Mouse (Mus musculus) intestine, postnatal 0 days (tissue): ENCODE measurements around the gene Mov10. TPM values are rescaled to one million over a fixed set of nuclear protein-coding genes. Genes with fewer than 3 reads are reported as not detected.
A peak's percentile ranks its signal among the peaks of the same experiment; 100 is the strongest.

ENCODE experiments used
- ATAC-seq: fragments of 200-750 bp; cut with Nextera tagmentation; 2 replicates; pipeline ENCODE4 v1.8.0; 2017; ENCODE audit warnings: mild to moderate bottlenecking, moderate TSS enrichment, moderate library complexity
- H3K27ac ChIP-seq: fragments of 300-500 bp; sonication (generic); 2 replicates; pipeline ENCODE4 v1.5.1; 2014; ENCODE audit warnings: mild to moderate bottlenecking, low read depth, low read length, moderate library complexity
- H3K27me3 ChIP-seq: fragments of 300-500 bp; sonication (generic); replicated peaks from 2 replicates; pipeline ENCODE4 v1.6.1; 2014; ENCODE audit warnings: low read length, mixed read lengths; ENCODE audit not compliant: control insufficient read depth, insufficient read depth
- H3K36me3 ChIP-seq: fragments of 300-500 bp; sonication (generic); 2 replicates; pipeline ENCODE4 v1.6.1; 2014; ENCODE audit warnings: mild to moderate bottlenecking, moderate library complexity; ENCODE audit not compliant: control insufficient read depth, insufficient read depth
- H3K4me1 ChIP-seq: fragments of 300-500 bp; sonication (generic); replicated peaks from 2 replicates; pipeline ENCODE4 v1.6.1; 2014; ENCODE audit warnings: antibody characterized with exemption, low read length, mixed read lengths; ENCODE audit not compliant: control insufficient read depth, insufficient read depth
- H3K4me2 ChIP-seq: fragments of 300-500 bp; sonication (generic); replicated peaks from 2 replicates; pipeline ENCODE4 v1.6.1; 2014; ENCODE audit warnings: low read depth, mild to moderate bottlenecking, moderate library complexity
- H3K4me3 ChIP-seq: fragments of 300-500 bp; sonication (generic); 2 replicates; pipeline ENCODE4 v1.5.1; 2014; ENCODE audit warnings: low read depth, low read length
- H3K9ac ChIP-seq: fragments of 300-500 bp; sonication (generic); 2 replicates; pipeline ENCODE4 v1.6.1; 2014; ENCODE audit warnings: mild to moderate bottlenecking, low read depth, low read length
- H3K9me3 ChIP-seq: fragments of 300-500 bp; sonication (generic); 2 replicates; pipeline ENCODE4 v1.6.1; 2016; ENCODE audit warnings: mixed run types; ENCODE audit not compliant: control insufficient read depth
- CTCF ChIP-seq: sonication (generic); IDR thresholded peaks from 2 replicates; pipeline ENCODE4 v1.5.1; 2016; ENCODE audit warnings: low read depth, mild to moderate bottlenecking, control low read depth, antibody characterized with exemption, moderate library complexity
- WGBS: fragments of 180-500 bp; shearing (Covaris S2); extraction: QIAGEN DNeasy Blood & Tissue Kit; methylation state at CpG from one replicate; pipeline ENCODE4 v1.1.7; 2014; 5-methylcytosine and 5-hydroxymethylcytosine counted together
- polyA plus RNA-seq: library from polyadenylated mRNA; unstranded; fragments of >200 nt; fragmentation: Nextera tagmentation; extraction: Ambion mirVana; gene quantifications from 2 replicates; pipeline ENCODE4 v1.2.1, GENCODE M21; 2015

The Mov10 gene
- polyA plus RNA-seq, 1 experiment from 2014 or later = 144 TPM

DNA sequence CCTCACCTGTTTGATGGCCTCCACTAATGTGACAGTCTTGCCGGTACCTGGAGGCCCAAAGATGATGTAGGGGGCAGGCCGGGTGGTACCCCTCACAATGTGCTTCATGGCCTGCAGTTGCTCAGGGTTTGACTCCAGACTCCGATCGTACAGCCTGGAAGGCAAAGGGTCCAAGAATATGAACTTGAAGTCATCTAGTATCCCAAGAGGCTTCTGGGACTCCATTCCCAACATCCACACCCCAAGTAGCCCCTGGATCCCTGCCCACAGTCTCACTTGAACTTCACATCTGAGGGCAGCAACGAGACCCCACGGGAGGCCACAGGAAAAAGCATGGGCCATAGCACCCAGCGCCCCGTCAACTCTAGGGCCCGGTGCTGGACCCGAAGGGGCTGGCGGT is 17.7 kb downstream of the Mov10 start:
- no peak overlapping the region for H3K4me2 ChIP-seq
- no peaks in the 10 kb centered on the region for H3K9me3 ChIP-seq
- H3K4me3 ChIP-seq = no peak overlapping the region
- H3K9ac ChIP-seq = no peak overlapping the region
- peaks cover 78% of the 10 kb centered on the region for H3K36me3 ChIP-seq
- no peaks in the 10 kb centered on the region for H3K4me1 ChIP-seq
- H3K27me3 ChIP-seq = no peaks in the 10 kb centered on the region
- H3K27ac ChIP-seq = no peak overlapping the region
- ATAC-seq = no peak
- WGBS = 96% methylated on average over 11 of the region's 11 CpGs
- no peak for TF ChIP-seq CTCF

DNA sequence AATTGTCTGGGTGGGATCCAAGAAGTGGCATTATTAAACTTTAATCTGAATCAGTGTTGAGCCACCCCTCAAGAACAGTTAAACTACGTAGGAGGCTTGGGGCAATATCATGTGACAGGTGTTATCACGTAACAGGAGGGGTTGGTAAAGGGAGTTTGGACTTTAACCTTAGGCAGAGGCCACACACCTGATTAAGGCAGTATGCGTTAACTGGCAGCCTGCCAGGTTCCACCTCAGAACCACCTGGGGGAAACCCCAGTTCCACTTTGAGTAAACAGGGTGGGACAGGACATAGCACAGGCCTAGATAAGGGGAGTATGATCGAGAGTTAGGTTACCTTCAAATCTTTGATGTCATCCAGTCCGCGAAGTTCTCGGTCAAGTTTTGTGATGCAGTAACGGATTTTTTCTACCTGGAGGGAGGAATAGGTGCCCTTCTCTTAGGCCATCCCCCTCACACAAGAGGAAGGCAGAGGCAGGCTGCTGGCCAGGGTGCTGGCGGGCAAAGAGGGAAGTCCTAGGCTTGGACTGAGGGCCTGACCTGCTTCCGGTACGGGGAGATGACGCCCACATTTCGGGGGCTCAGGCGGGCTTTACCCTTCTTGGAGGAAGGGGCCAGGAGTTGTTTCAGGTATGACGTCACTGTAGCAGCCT is 21.8 kb downstream of the Mov10 start:
- Histone ChIP-seq H3K27me3 (no peaks in the 10 kb centered on the region), H3K9me3 (no peaks in the 10 kb centered on the region), H3K9ac (no peak overlapping the region), H3K36me3 (peaks cover 75% of the 10 kb centered on the region), H3K4me2 (0 out of 2 replicates have a peak overlapping the region, but pooled peaks have one; percentile 3), H3K4me1 (peaks cover 17% of the 10 kb centered on the region), H3K4me3 (no peak overlapping the region), H3K27ac (peak overlapping the region; percentile 94)
- TF ChIP-seq CTCF = no peak
- ATAC-seq = peak; percentile 82
- 40% methylated on average over 15 of the region's 15 CpGs for WGBS

DNA sequence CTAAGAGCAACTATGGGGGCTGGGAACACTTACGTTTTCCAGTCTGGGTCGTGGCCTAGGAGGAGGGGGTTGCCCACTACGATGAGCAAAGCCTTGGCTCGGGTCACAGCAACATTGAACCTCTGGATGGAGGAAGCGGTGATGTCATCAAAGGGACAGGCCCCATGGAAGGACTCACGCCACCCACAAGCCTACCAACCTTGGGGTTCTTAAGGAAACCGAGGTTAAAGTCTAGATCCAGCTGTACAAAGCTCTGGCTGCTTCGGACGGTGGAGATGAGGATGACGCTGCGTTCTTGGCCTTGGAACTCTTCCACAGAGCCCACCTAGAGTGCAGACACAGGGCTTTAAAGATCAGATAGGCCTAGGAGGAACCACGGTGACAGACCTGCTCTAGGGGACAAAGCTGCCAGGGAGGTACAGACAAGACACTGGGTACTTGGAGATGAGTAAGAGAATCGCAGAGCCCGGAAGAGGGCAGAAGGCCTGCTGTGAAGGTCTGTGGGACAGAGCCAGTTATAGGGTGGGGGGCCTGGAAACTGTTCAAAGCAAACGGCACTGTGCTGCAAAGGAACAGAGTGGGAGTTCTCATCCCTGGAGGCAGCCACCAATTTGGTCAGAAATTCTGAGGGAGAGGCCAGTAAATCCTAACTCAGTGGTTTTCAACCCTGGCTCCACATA is 22.6 kb downstream of the Mov10 start:
- TF ChIP-seq CTCF = no peak
- Histone ChIP-seq H3K4me1 (peaks cover 21% of the 10 kb centered on the region), H3K9me3 (no peaks in the 10 kb centered on the region), H3K36me3 (peaks cover 69% of the 10 kb centered on the region), H3K4me2 (no peak overlapping the region), H3K9ac (peak overlapping the region; percentile 26; the same call in 1 of the 2 replicates), H3K4me3 (no peak overlapping the region), H3K27ac (peak overlapping the region; percentile 94), H3K27me3 (no peaks in the 10 kb centered on the region)
- WGBS = 38% methylated on average over 15 of the region's 15 CpGs
- ATAC-seq = peak; percentile 54

DNA sequence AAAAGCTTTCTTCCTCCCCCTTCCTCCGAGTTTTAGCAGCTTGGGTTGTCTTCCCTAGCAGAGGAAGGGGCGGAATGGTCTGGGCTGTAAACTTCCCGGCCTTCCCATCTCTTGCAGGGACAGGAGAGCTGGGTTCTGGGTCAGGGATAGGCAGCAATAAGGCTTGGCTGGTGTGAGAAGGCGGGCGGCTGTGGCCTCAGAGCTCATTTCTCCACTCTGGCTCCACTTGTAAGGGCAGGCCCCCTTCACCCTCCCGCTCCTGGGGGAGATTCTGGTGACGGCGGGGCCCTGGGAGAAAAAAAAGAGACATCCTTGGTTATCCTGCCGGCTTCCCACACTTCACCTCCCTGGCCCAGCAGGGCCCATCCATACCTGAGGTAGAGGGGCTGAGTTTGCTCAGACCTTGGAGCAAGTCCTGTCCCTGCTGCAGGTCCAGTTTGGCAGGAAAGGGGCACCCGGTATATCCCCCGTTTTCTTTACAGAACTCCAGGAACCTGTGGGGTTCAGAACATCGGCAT is 23.4 kb downstream of the Mov10 start:
- no peaks in the 10 kb centered on the region for H3K27me3 ChIP-seq
- H3K9me3 ChIP-seq = no peaks in the 10 kb centered on the region
- WGBS = 37% methylated on average over 12 of the region's 12 CpGs
- peak overlapping the region; percentile 26; the same call in 1 of the 2 replicates for H3K9ac ChIP-seq
- peak overlapping the region; percentile 24; the same call in 1 of the 2 replicates for H3K4me2 ChIP-seq
- H3K36me3 ChIP-seq = peaks cover 61% of the 10 kb centered on the region
- no peak for TF ChIP-seq CTCF
- H3K4me3 ChIP-seq = no peak overlapping the region
- no peak for ATAC-seq
- peaks cover 21% of the 10 kb centered on the region for H3K4me1 ChIP-seq
- H3K27ac ChIP-seq = peak overlapping the region; percentile 94

DNA sequence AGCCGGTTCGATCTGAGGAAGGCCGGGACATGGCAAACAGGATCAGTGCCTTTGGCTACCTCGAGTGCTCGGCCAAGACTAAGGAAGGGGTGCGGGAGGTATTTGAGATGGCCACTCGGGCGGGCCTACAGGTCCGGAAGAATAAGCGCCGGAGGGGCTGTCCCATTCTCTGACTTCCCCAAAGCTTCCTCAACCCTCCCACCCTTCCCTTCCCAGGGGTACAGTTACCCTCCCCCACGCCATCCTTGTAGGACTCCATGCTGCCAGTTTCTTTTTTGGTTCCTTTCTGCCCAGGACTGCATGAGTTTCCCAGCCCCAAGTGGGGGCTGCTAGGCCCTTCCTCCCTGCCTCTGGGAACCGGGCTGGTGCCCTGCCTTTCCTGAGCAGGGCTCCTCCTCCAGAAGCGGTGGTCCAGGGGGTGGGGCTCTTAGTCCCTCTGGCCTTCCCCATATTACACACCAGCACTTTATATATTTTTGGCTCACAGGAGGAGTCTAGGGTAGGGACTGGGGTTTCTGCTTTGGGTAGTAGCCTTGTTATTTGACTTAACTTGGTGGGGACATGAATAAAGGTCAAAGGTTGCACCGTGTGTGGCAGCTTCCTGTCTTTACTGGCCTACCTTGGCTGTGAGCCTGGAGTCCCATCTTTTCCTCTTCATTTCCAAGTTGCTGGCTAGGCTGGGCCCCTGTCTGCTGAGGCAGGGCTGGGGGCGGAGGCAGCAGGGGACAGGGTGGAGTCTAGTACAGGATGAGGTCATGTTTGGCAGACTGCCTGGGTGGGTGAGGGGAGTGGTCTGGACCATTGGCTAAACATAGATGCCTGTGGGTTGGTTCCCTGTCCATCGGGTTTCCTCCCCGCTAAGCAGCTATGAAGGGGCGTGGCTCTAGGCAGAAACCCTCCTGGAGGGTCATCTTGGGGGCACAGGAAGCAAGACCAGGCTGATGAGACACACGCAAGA is 24.2 kb downstream of the Mov10 start:
- H3K4me2 ChIP-seq = peak overlapping the region; percentile 24
- no peaks in the 10 kb centered on the region for H3K9me3 ChIP-seq
- peak; percentile 50 for ATAC-seq
- WGBS = 38% methylated on average over 20 of the region's 20 CpGs
- no peak for TF ChIP-seq CTCF
- no peaks in the 10 kb centered on the region for H3K27me3 ChIP-seq
- H3K9ac ChIP-seq = peak overlapping the region; percentile 26; the same call in 1 of the 2 replicates
- H3K36me3 ChIP-seq = peaks cover 52% of the 10 kb centered on the region
- H3K27ac ChIP-seq = peak overlapping the region; percentile 94
- peaks cover 21% of the 10 kb centered on the region for H3K4me1 ChIP-seq
- no peak overlapping the region for H3K4me3 ChIP-seq
